14 mouse cellular contexts compared by ENCODE assay signal in the genomic region with DNA sequence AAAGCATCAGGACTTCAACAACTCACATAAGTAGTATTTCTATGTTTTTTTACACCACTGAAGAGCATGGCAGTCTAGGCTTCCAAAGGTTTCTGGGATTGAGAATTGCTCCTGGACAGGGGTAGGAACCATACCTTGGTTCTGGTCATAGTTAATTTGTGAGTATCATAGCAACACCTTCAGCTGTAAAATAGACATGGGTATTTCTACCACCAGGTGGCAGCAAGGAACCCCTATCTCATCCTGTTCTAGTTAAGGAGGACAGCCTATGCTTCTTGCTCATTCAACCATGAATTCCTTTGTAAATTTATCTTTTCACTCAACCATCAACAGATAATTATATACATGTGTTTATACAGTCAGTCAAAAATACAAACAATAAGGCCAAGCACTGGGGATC. TPM values are rescaled to one million over a fixed set of nuclear protein-coding genes. Genes with fewer than 3 reads are reported as not detected.
DNase-seq lines count a peak whose midpoint lies in the region; ATAC-seq lines count a peak whose summit lies in the region.
"Had no signal": no experiment of that assay in that cellular context is flagged by ENCODE, and none has a peak within 500 bp of the region (broad histone marks: within the 10 kb centered on the region; RNA-seq: fewer than 3 reads in every experiment).

No protein-coding gene starts in this region.

- DNase-seq in hindbrain, embryonic 11.5 days (ENCODE audit: low spot score), result peak; percentile 0
- peak; percentile 15 for DNase-seq in thymus, postnatal 4 days
- DNase-seq in thymus, postnatal 10 days (ENCODE audit: low spot score in 2 of 2), result no peak
- peak; percentile 7 for DNase-seq in c-Kit-positive CD71-negative TER-119-negative erythroid progenitor cells, embryonic 14.5 days (ENCODE audit: low read depth)
- no peak for DNase-seq in frontal cortex, postnatal 14 days (ENCODE audit: low spot score in 2 of 2)
- DNase-seq: forebrain, postnatal 0 days; thymus, adult 2 months had no signal

- ATAC-seq in hindbrain, embryonic 11.5 days (ENCODE audit: low FRiP score), result no peak
- no peak for ATAC-seq in hindbrain, embryonic 16.5 days
- no peak for ATAC-seq in midbrain, embryonic 16.5 days
- ATAC-seq: forebrain, postnatal 0 days had no signal

- no peak overlapping the region for H3K27ac ChIP-seq in hindbrain, embryonic 11.5 days (ENCODE audit: low read depth, low read length)
- H3K27ac ChIP-seq in hindbrain, embryonic 16.5 days (ENCODE audit: low read depth, low read length), result no peak overlapping the region
- H3K27ac ChIP-seq in midbrain, embryonic 16.5 days (ENCODE audit: low read length), result no peak overlapping the region

- no peak overlapping the region for H3K4me2 ChIP-seq in hindbrain, embryonic 11.5 days (replicated peaks; ENCODE audit: low read depth, low read length)
- H3K4me2 ChIP-seq in hindbrain, embryonic 16.5 days (ENCODE audit: low read length), result no peak overlapping the region
- H3K4me2 ChIP-seq in midbrain, embryonic 16.5 days (ENCODE audit: low read length), result no peak overlapping the region
- H3K4me2 ChIP-seq: heart, embryonic 11.5 days had no signal

- H3K9ac ChIP-seq in hindbrain, embryonic 11.5 days (ENCODE audit: low read depth, low read length), result no peak overlapping the region
- no peak overlapping the region for H3K9ac ChIP-seq in hindbrain, embryonic 16.5 days (ENCODE audit: low read depth, low read length)
- no peak overlapping the region for H3K9ac ChIP-seq in midbrain, embryonic 16.5 days (ENCODE audit: low read depth, low read length)
- H3K9ac ChIP-seq: forebrain, postnatal 0 days had no signal

- H3K9me3 ChIP-seq in hindbrain, embryonic 11.5 days (ENCODE audit: control insufficient read depth, low read length), result peaks cover 16% of the 10 kb centered on the region
- peaks cover 36% of the 10 kb centered on the region for H3K9me3 ChIP-seq in hindbrain, embryonic 16.5 days (ENCODE audit: control insufficient read depth, low read length)
- H3K9me3 ChIP-seq in midbrain, embryonic 16.5 days (replicated peaks; ENCODE audit: control insufficient read depth, low read length, poor library complexity, severe bottlenecking), result peaks cover 40% of the 10 kb centered on the region
- H3K9me3 ChIP-seq: megakaryocyte, embryonic 14.5 days had no signal

- H3K36me3 ChIP-seq in hindbrain, embryonic 11.5 days (ENCODE audit: control insufficient read depth, insufficient read depth, low read length), result no peaks in the 10 kb centered on the region
- H3K36me3 ChIP-seq in hindbrain, embryonic 16.5 days (ENCODE audit: control insufficient read depth, insufficient read depth, low read length), result no peaks in the 10 kb centered on the region
- no peaks in the 10 kb centered on the region for H3K36me3 ChIP-seq in midbrain, embryonic 16.5 days (ENCODE audit: control insufficient read depth, insufficient read depth, low read length)

- H3K27me3 ChIP-seq in hindbrain, embryonic 11.5 days (ENCODE audit: control insufficient read depth, insufficient read depth, low read length), result no peaks in the 10 kb centered on the region
- H3K27me3 ChIP-seq in hindbrain, embryonic 16.5 days (replicated peaks; ENCODE audit: control insufficient read depth, insufficient read depth, low read length), result no peaks in the 10 kb centered on the region
- H3K27me3 ChIP-seq in midbrain, embryonic 16.5 days (ENCODE audit: control insufficient read depth, insufficient read depth, low read depth, low read length), result no peaks in the 10 kb centered on the region
- H3K27me3 ChIP-seq: megakaryocyte, embryonic 14.5 days had no signal

- H3K4me1 ChIP-seq in hindbrain, embryonic 11.5 days (replicated peaks; ENCODE audit: control insufficient read depth, insufficient read depth, low read length), result no peaks in the 10 kb centered on the region
- no peaks in the 10 kb centered on the region for H3K4me1 ChIP-seq in hindbrain, embryonic 16.5 days (ENCODE audit: control insufficient read depth, insufficient read depth, low read depth, low read length)
- no peaks in the 10 kb centered on the region for H3K4me1 ChIP-seq in midbrain, embryonic 16.5 days (ENCODE audit: control insufficient read depth, insufficient read depth, low read length)
- H3K4me1 ChIP-seq: megakaryocyte, embryonic 14.5 days had no signal

- H3K4me3 ChIP-seq in hindbrain, embryonic 11.5 days (ENCODE audit: low read depth, low read length), result no peak overlapping the region
- H3K4me3 ChIP-seq in hindbrain, embryonic 16.5 days (ENCODE audit: low read length), result no peak overlapping the region
- no peak overlapping the region for H3K4me3 ChIP-seq in midbrain, embryonic 16.5 days (ENCODE audit: low read depth, low read length)
- H3K4me3 ChIP-seq: megakaryocyte, embryonic 14.5 days had no signal

RNA-seq across cellular contexts. Expression of a gene that starts 5.1 kb away (rescaled TPM):
- polyA plus RNA-seq in hindbrain, embryonic 11.5 days (2014; fragmentation: Nextera tagmentation; extraction: Ambion mirVana), result not detected in 2 replicates
- polyA plus RNA-seq in hindbrain, embryonic 16.5 days (2015; fragmentation: Nextera tagmentation; extraction: Ambion mirVana), result not detected in 2 replicates
- not detected in 2 replicates for polyA plus RNA-seq in midbrain, embryonic 16.5 days (2015; fragmentation: Nextera tagmentation; extraction: Ambion mirVana)
- polyA plus RNA-seq: cortical plate, adult 2 months; forebrain, postnatal 0 days; heart, embryonic 11.5 days; liver, embryonic 16.5 days; neural tube, embryonic 11.5 days; thymus, adult 2 months had no signal

RNA-seq across cellular contexts. Expression of a gene that starts 40.2 kb away (rescaled TPM):
- polyA plus RNA-seq in hindbrain, embryonic 11.5 days (2014; fragmentation: Nextera tagmentation; extraction: Ambion mirVana), result not detected in 2 replicates
- polyA plus RNA-seq in hindbrain, embryonic 16.5 days (2015; fragmentation: Nextera tagmentation; extraction: Ambion mirVana), result not detected in 2 replicates
- not detected in 2 replicates for polyA plus RNA-seq in midbrain, embryonic 16.5 days (2015; fragmentation: Nextera tagmentation; extraction: Ambion mirVana)
- polyA plus RNA-seq: cortical plate, adult 2 months; forebrain, postnatal 0 days; heart, embryonic 11.5 days; liver, embryonic 16.5 days; neural tube, embryonic 11.5 days; thymus, adult 2 months had no signal

RNA-seq across cellular contexts. Expression of a gene that starts 53.7 kb away (rescaled TPM):
- not detected in 2 replicates for polyA plus RNA-seq in hindbrain, embryonic 11.5 days (2014; fragmentation: Nextera tagmentation; extraction: Ambion mirVana)
- polyA plus RNA-seq in hindbrain, embryonic 16.5 days (2015; fragmentation: Nextera tagmentation; extraction: Ambion mirVana), result not detected in 2 replicates
- not detected in 2 replicates for polyA plus RNA-seq in midbrain, embryonic 16.5 days (2015; fragmentation: Nextera tagmentation; extraction: Ambion mirVana)
- polyA plus RNA-seq: cortical plate, adult 2 months; forebrain, postnatal 0 days; heart, embryonic 11.5 days; liver, embryonic 16.5 days; neural tube, embryonic 11.5 days; thymus, adult 2 months had no signal

Comparison
In these comparisons a context has a peak if more than half of its experiments do, and no peak if none do; other contexts are left out.
1. DNase-seq: peak in hindbrain, embryonic 11.5 days (single experiment), thymus, postnatal 4 days (single experiment) and c-Kit-positive CD71-negative TER-119-negative erythroid progenitor cells, embryonic 14.5 days (single experiment); none in thymus, postnatal 10 days (0 of 2) and frontal cortex, postnatal 14 days (0 of 2).